Mouse (Mus musculus): ENCODE measurements around the gene Fam219a. TPM values are rescaled to one million over a fixed set of nuclear protein-coding genes. Genes with fewer than 3 reads are reported as not detected.

The Fam219a gene
- polyA plus RNA-seq, 1 experiment from 2014 or later: 2.0 TPM

- no peak for DNase-seq (ENCODE audit: low spot score)
- Histone ChIP-seq H3K4me2 (no peak overlapping the region), H3K9me3 (ENCODE audit: control insufficient read depth, low read length) (no peaks in the 10 kb centered on the region), H3K36me3 (ENCODE audit: control insufficient read depth, insufficient read depth, low read length) (no peaks in the 10 kb centered on the region), H3K4me1 (replicated peaks; ENCODE audit: control insufficient read depth, insufficient read depth, low read length) (peaks cover 8% of the 10 kb centered on the region), H3K4me3 (ENCODE audit: low read depth, low read length) (no peak overlapping the region), H3K9ac (ENCODE audit: low read depth, low read length) (no peak overlapping the region), H3K27me3 (replicated peaks; ENCODE audit: control insufficient read depth, insufficient read depth, low read length) (peaks cover 36% of the 10 kb centered on the region), H3K27ac (ENCODE audit: low read depth, low read length) (no peak overlapping the region)
- 77% methylated on average over 3 of the region's 3 CpGs for WGBS
- no peak for ATAC-seq (replicated peaks; ENCODE audit: low FRiP score)
Measured at GRCm38 (mm10) chr4:41493464-41494116, 75.7 kb downstream of the Fam219a start.

- 73% methylated on average over 7 of the region's 7 CpGs for WGBS
- Histone ChIP-seq H3K9me3 (ENCODE audit: control insufficient read depth, low read length) (no peaks in the 10 kb centered on the region), H3K9ac (ENCODE audit: low read depth, low read length) (no peak overlapping the region), H3K27me3 (replicated peaks; ENCODE audit: control insufficient read depth, insufficient read depth, low read length) (peaks cover 29% of the 10 kb centered on the region), H3K4me1 (replicated peaks; ENCODE audit: control insufficient read depth, insufficient read depth, low read length) (peaks cover 3% of the 10 kb centered on the region; the same call in 1 of the 2 replicates), H3K4me2 (no peak overlapping the region), H3K27ac (ENCODE audit: low read depth, low read length) (no peak overlapping the region), H3K36me3 (ENCODE audit: control insufficient read depth, insufficient read depth, low read length) (no peaks in the 10 kb centered on the region), H3K4me3 (ENCODE audit: low read depth, low read length) (no peak overlapping the region)
- DNase-seq (ENCODE audit: low spot score): no peak
- ATAC-seq (replicated peaks; ENCODE audit: low FRiP score): no peak
Measured at GRCm38 (mm10) chr4:41492951-41493350, 76.4 kb downstream of the Fam219a start.

- ATAC-seq (replicated peaks; ENCODE audit: low FRiP score) (no peak), DNase-seq (ENCODE audit: low spot score) (no peak)
- WGBS: 63% methylated on average over 6 of the region's 6 CpGs
Measured at GRCm38 (mm10) chr4:41481601-41482017, 87.7 kb downstream of the Fam219a start.

GRCm38 (mm10) chr4:41480254-41480653 lies 89.1 kb downstream of the Fam219a start:
- Histone ChIP-seq H3K4me1 (replicated peaks; ENCODE audit: control insufficient read depth, insufficient read depth, low read length) (no peaks in the 10 kb centered on the region), H3K36me3 (ENCODE audit: control insufficient read depth, insufficient read depth, low read length) (no peaks in the 10 kb centered on the region), H3K27me3 (replicated peaks; ENCODE audit: control insufficient read depth, insufficient read depth, low read length) (no peaks in the 10 kb centered on the region), H3K9ac (ENCODE audit: low read depth, low read length) (no peak overlapping the region), H3K4me2 (no peak overlapping the region), H3K27ac (ENCODE audit: low read depth, low read length) (no peak overlapping the region), H3K4me3 (ENCODE audit: low read depth, low read length) (no peak overlapping the region), H3K9me3 (ENCODE audit: control insufficient read depth, low read length) (no peaks in the 10 kb centered on the region)
- 85% methylated on average over 8 of the region's 8 CpGs for WGBS
- no peak for ATAC-seq (replicated peaks; ENCODE audit: low FRiP score)
- DNase-seq (ENCODE audit: low spot score): no peak

More at GRCm38 (mm10) chr4:41481601-41482017, 87.7 kb downstream of the Fam219a start:
- Histone ChIP-seq H3K9ac (ENCODE audit: low read depth, low read length) (no peak overlapping the region), H3K27me3 (replicated peaks; ENCODE audit: control insufficient read depth, insufficient read depth, low read length) (peaks cover 2% of the 10 kb centered on the region; the same call in 1 of the 2 replicates), H3K4me3 (ENCODE audit: low read depth, low read length) (no peak overlapping the region), H3K36me3 (ENCODE audit: control insufficient read depth, insufficient read depth, low read length) (no peaks in the 10 kb centered on the region), H3K27ac (ENCODE audit: low read depth, low read length) (no peak overlapping the region), H3K4me1 (replicated peaks; ENCODE audit: control insufficient read depth, insufficient read depth, low read length) (no peaks in the 10 kb centered on the region), H3K4me2 (no peak overlapping the region), H3K9me3 (ENCODE audit: control insufficient read depth, low read length) (no peaks in the 10 kb centered on the region)

- no peaks in the 10 kb centered on the region for H3K9me3 ChIP-seq (ENCODE audit: control insufficient read depth, low read length)
- no peak overlapping the region for H3K4me3 ChIP-seq (ENCODE audit: low read depth, low read length)
- H3K4me2 ChIP-seq: no peak overlapping the region
- whole genome bisulfite sequencing: 74% methylated on average over 1 of the region's 1 CpGs
- H3K36me3 ChIP-seq (ENCODE audit: control insufficient read depth, insufficient read depth, low read length): no peaks in the 10 kb centered on the region
- H3K27me3 ChIP-seq (replicated peaks; ENCODE audit: control insufficient read depth, insufficient read depth, low read length): no peaks in the 10 kb centered on the region
- no peak for DNase-seq (ENCODE audit: low spot score)
- H3K4me1 ChIP-seq (replicated peaks; ENCODE audit: control insufficient read depth, insufficient read depth, low read length): no peaks in the 10 kb centered on the region
- ATAC-seq (replicated peaks; ENCODE audit: low FRiP score): no peak
- no peak overlapping the region for H3K27ac ChIP-seq (ENCODE audit: low read depth, low read length)
- H3K9ac ChIP-seq (ENCODE audit: low read depth, low read length): no peak overlapping the region
Measured at GRCm38 (mm10) chr4:41479456-41479804, 89.9 kb downstream of the Fam219a start.

- no peaks in the 10 kb centered on the region for H3K9me3 ChIP-seq (ENCODE audit: control insufficient read depth, low read length)
- H3K27me3 ChIP-seq (replicated peaks; ENCODE audit: control insufficient read depth, insufficient read depth, low read length): no peaks in the 10 kb centered on the region
- H3K4me3 ChIP-seq (ENCODE audit: low read depth, low read length): no peak overlapping the region
- WGBS: 63% methylated on average over 4 of the region's 4 CpGs
- ATAC-seq (replicated peaks; ENCODE audit: low FRiP score) (no peak), DNase-seq (ENCODE audit: low spot score) (no peak)
- H3K9ac ChIP-seq (ENCODE audit: low read depth, low read length): no peak overlapping the region
- no peak overlapping the region for H3K4me2 ChIP-seq
- H3K4me1 ChIP-seq (replicated peaks; ENCODE audit: control insufficient read depth, insufficient read depth, low read length): no peaks in the 10 kb centered on the region
- H3K27ac ChIP-seq (ENCODE audit: low read depth, low read length): no peak overlapping the region
- H3K36me3 ChIP-seq (ENCODE audit: control insufficient read depth, insufficient read depth, low read length): no peaks in the 10 kb centered on the region
Measured at GRCm38 (mm10) chr4:41478751-41479455, 90.4 kb downstream of the Fam219a start.

GRCm38 (mm10) chr4:41477648-41478160 lies 91.6 kb downstream of the Fam219a start:
- H3K4me3 ChIP-seq (ENCODE audit: low read depth, low read length): no peak overlapping the region
- DNase-seq (ENCODE audit: low spot score) (no peak), ATAC-seq (replicated peaks; ENCODE audit: low FRiP score) (no peak)
- no peaks in the 10 kb centered on the region for H3K36me3 ChIP-seq (ENCODE audit: control insufficient read depth, insufficient read depth, low read length)
- H3K9me3 ChIP-seq (ENCODE audit: control insufficient read depth, low read length): no peaks in the 10 kb centered on the region
- H3K27ac ChIP-seq (ENCODE audit: low read depth, low read length): no peak overlapping the region
- no peaks in the 10 kb centered on the region for H3K27me3 ChIP-seq (replicated peaks; ENCODE audit: control insufficient read depth, insufficient read depth, low read length)
- no peaks in the 10 kb centered on the region for H3K4me1 ChIP-seq (replicated peaks; ENCODE audit: control insufficient read depth, insufficient read depth, low read length)
- H3K4me2 ChIP-seq: no peak overlapping the region
- 86% methylated on average over 9 of the region's 9 CpGs for WGBS
- no peak overlapping the region for H3K9ac ChIP-seq (ENCODE audit: low read depth, low read length)

- Histone ChIP-seq H3K27me3 (replicated peaks; ENCODE audit: control insufficient read depth, insufficient read depth, low read length) (no peaks in the 10 kb centered on the region), H3K4me2 (no peak overlapping the region), H3K9me3 (ENCODE audit: control insufficient read depth, low read length) (no peaks in the 10 kb centered on the region), H3K36me3 (ENCODE audit: control insufficient read depth, insufficient read depth, low read length) (no peaks in the 10 kb centered on the region), H3K27ac (ENCODE audit: low read depth, low read length) (no peak overlapping the region), H3K4me1 (replicated peaks; ENCODE audit: control insufficient read depth, insufficient read depth, low read length) (no peaks in the 10 kb centered on the region), H3K4me3 (ENCODE audit: low read depth, low read length) (no peak overlapping the region), H3K9ac (ENCODE audit: low read depth, low read length) (no peak overlapping the region)
- DNase-seq (ENCODE audit: low spot score) (no peak), ATAC-seq (replicated peaks; ENCODE audit: low FRiP score) (no peak)
- WGBS: 78% methylated on average over 1 of the region's 1 CpGs
Measured at GRCm38 (mm10) chr4:41471384-41471689, 98.0 kb downstream of the Fam219a start.
